Mouse (Mus musculus): ENCODE results near the gene Rbbp8nl.

DNA sequence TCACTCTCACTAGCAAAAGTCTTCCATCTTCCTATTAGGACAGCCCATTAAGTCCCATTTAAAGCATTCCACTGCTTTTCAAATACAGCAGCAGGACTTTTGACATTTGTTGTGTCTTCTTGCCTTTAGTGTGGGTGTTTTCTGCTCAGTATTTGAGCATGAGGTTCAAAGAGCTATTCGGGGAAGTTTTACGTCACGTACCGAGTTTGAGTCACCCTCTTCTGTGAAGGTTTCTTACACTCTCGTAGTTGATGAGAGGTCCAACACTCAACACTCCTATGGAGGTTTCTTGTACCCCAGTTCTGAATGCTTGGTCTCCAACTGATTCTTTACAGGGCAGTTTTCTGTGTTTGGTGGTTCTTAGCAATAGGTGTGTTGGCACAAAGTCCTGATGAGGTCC lies 41.8 kb downstream of the Rbbp8nl start:
- no peak for TF ChIP-seq CTCF (IDR thresholded peaks at IDR 0.05; ENCODE audit: control insufficient read depth, insufficient read depth, insufficient replicate concordance, low read depth, low read length)
- no peak for TF ChIP-seq POLR2A (IDR thresholded peaks at IDR 0.05; ENCODE audit: control insufficient read depth, low read depth, low read length)
